8 mouse cellular contexts compared by ENCODE assay signal in genomic region chr12:112644855-112645506, GRCm38 (mm10). TPM values are rescaled to one million over a fixed set of nuclear protein-coding genes. Genes with fewer than 3 reads are reported as not detected.
DNase-seq lines count a peak whose midpoint lies in the region; ATAC-seq and TF ChIP-seq lines count a peak whose summit lies in the region.

No protein-coding gene starts in this region.

- H3K4me1 ChIP-seq in thymus, adult 2 months (replicated peaks; ENCODE audit: control insufficient read depth, insufficient read depth, low read length) = peaks cover 30% of the 10 kb centered on the region
- peaks cover 4% of the 10 kb centered on the region for H3K4me1 ChIP-seq in hindbrain, embryonic 11.5 days (replicated peaks; ENCODE audit: control insufficient read depth, insufficient read depth, low read length)
- peaks cover 16% of the 10 kb centered on the region for H3K4me1 ChIP-seq in liver, embryonic 11.5 days (replicated peaks; ENCODE audit: control insufficient read depth, insufficient read depth, low read length)
- H3K4me1 ChIP-seq in neural tube, embryonic 15.5 days = peaks cover 24% of the 10 kb centered on the region

- DNase-seq in embryo, embryonic 10 days (ENCODE audit: low spot score) = peak; percentile 41
- DNase-seq in embryo, embryonic 9.5 days (ENCODE audit: extremely low spot score) = no peak
- DNase-seq in thymus, adult 2 months = peak; percentile 47
- DNase-seq in thymus, postnatal 25 days = no peak
- DNase-seq in hindbrain, embryonic 11.5 days (ENCODE audit: low spot score) = no peak
- DNase-seq in liver, embryonic 11.5 days (ENCODE audit: low spot score) = no peak
- DNase-seq in T-cell, adult 2 months (ENCODE audit: low spot score) = no peak

- no peaks in the 10 kb centered on the region for H3K27me3 ChIP-seq in thymus, adult 2 months (ENCODE audit: control insufficient read depth, insufficient read depth, low read length)
- no peaks in the 10 kb centered on the region for H3K27me3 ChIP-seq in hindbrain, embryonic 11.5 days (ENCODE audit: control insufficient read depth, insufficient read depth, low read length)
- no peaks in the 10 kb centered on the region for H3K27me3 ChIP-seq in liver, embryonic 11.5 days (replicated peaks; ENCODE audit: control insufficient read depth, insufficient read depth, low read length)
- H3K27me3 ChIP-seq in neural tube, embryonic 15.5 days (replicated peaks) = no peaks in the 10 kb centered on the region

- peak; percentile 12; the same call in 1 of the 2 replicates for TF ChIP-seq CTCF in thymus, adult 2 months (IDR thresholded peaks at IDR 0.05; ENCODE audit: borderline replicate concordance, control insufficient read depth, extremely low read depth, insufficient read depth, low read length, poor library complexity)

- WGBS in thymus, adult 2 months = under 1% methylated on average over 75 of the region's 75 CpGs
- WGBS in hindbrain, embryonic 11.5 days = under 1% methylated on average over 75 of the region's 75 CpGs
- WGBS in liver, embryonic 11.5 days = under 1% methylated on average over 75 of the region's 75 CpGs
- under 1% methylated on average over 75 of the region's 75 CpGs for WGBS in neural tube, embryonic 15.5 days

- peak overlapping the region; percentile 65 for H3K4me3 ChIP-seq in thymus, adult 2 months (ENCODE audit: control insufficient read depth, insufficient read depth, low read length)
- peak overlapping the region; percentile 71 for H3K4me3 ChIP-seq in hindbrain, embryonic 11.5 days (ENCODE audit: low read depth, low read length)
- H3K4me3 ChIP-seq in liver, embryonic 11.5 days (ENCODE audit: low read depth, low read length) = peak overlapping the region; percentile 79
- H3K4me3 ChIP-seq in neural tube, embryonic 15.5 days (replicated peaks) = peak overlapping the region; percentile 73

- ATAC-seq in hindbrain, embryonic 11.5 days (ENCODE audit: low FRiP score) = peak; percentile 60
- ATAC-seq in liver, embryonic 11.5 days (replicated peaks; ENCODE audit: low FRiP score) = peak; percentile 12; the same call in 1 of the 2 replicates
- peak; percentile 63 for ATAC-seq in neural tube, embryonic 15.5 days (ENCODE audit: low FRiP score)

- H3K4me2 ChIP-seq in hindbrain, embryonic 11.5 days (replicated peaks; ENCODE audit: low read depth, low read length) = peak overlapping the region; percentile 84
- H3K4me2 ChIP-seq in liver, embryonic 11.5 days = peak overlapping the region; percentile 99
- peak overlapping the region; percentile 93 for H3K4me2 ChIP-seq in neural tube, embryonic 15.5 days

- H3K9ac ChIP-seq in hindbrain, embryonic 11.5 days (ENCODE audit: low read depth, low read length) = peak overlapping the region; percentile 78
- peak overlapping the region; percentile 84 for H3K9ac ChIP-seq in liver, embryonic 11.5 days (ENCODE audit: low read depth, low read length)
- H3K9ac ChIP-seq in neural tube, embryonic 15.5 days (replicated peaks) = peak overlapping the region; percentile 65

- peak; percentile 76; the same call in 1 of the 2 replicates for TF ChIP-seq POLR2A in thymus, adult 2 months (IDR thresholded peaks at IDR 0.05; ENCODE audit: control insufficient read depth, extremely low read depth, insufficient read depth, low read length, poor library complexity)

- H3K36me3 ChIP-seq in thymus, adult 2 months (ENCODE audit: control insufficient read depth, insufficient read depth, low read length) = peaks cover 3% of the 10 kb centered on the region; the same call in 1 of the 2 replicates
- H3K36me3 ChIP-seq in hindbrain, embryonic 11.5 days (ENCODE audit: control insufficient read depth, insufficient read depth, low read length) = 0 out of 2 replicates have a peak, but pooled peaks cover 9% of the 10 kb centered on the region
- H3K36me3 ChIP-seq in liver, embryonic 11.5 days (ENCODE audit: control insufficient read depth, insufficient read depth, low read length) = peaks cover 16% of the 10 kb centered on the region
- H3K36me3 ChIP-seq in neural tube, embryonic 15.5 days = peaks cover 17% of the 10 kb centered on the region

- no peak overlapping the region for H3K27ac ChIP-seq in thymus, adult 2 months (ENCODE audit: control insufficient read depth, insufficient read depth, low read length)
- H3K27ac ChIP-seq in hindbrain, embryonic 11.5 days (ENCODE audit: low read depth, low read length) = peak overlapping the region; percentile 77
- H3K27ac ChIP-seq in liver, embryonic 11.5 days (ENCODE audit: low read depth, low read length) = peak overlapping the region; percentile 67
- peak overlapping the region; percentile 88 for H3K27ac ChIP-seq in neural tube, embryonic 15.5 days (replicated peaks)

- no peaks in the 10 kb centered on the region for H3K9me3 ChIP-seq in hindbrain, embryonic 11.5 days (ENCODE audit: control insufficient read depth, low read length)
- no peaks in the 10 kb centered on the region for H3K9me3 ChIP-seq in liver, embryonic 11.5 days (ENCODE audit: control insufficient read depth, low read length)
- H3K9me3 ChIP-seq in neural tube, embryonic 15.5 days (replicated peaks) = no peaks in the 10 kb centered on the region

RNA-seq across cellular contexts. Expression of gene Siva1, which starts 0.5 kb away (rescaled TPM):
- polyA plus RNA-seq in thymus, adult 2 months (2012; rRNA removed) = 131 and 134 TPM in 2 replicates
- polyA plus RNA-seq in hindbrain, embryonic 11.5 days (2014; fragmentation: Nextera tagmentation; extraction: Ambion mirVana) = 178 and 182 TPM in 2 replicates
- polyA plus RNA-seq in liver, embryonic 11.5 days (2014; fragmentation: Nextera tagmentation; extraction: Ambion mirVana) = 216 and 222 TPM in 2 replicates
- polyA plus RNA-seq in neural tube, embryonic 15.5 days (2015; fragmentation: Nextera tagmentation; extraction: Ambion mirVana) = 48.0 and 96.7 TPM in 2 replicates

RNA-seq across cellular contexts. Expression of gene Adssl1, which starts 25.1 kb away (rescaled TPM):
- polyA plus RNA-seq in thymus, adult 2 months (2012; rRNA removed) = 10.9 and 14.2 TPM in 2 replicates
- 2.1 and 2.6 TPM in 2 replicates for polyA plus RNA-seq in hindbrain, embryonic 11.5 days (2014; fragmentation: Nextera tagmentation; extraction: Ambion mirVana)
- polyA plus RNA-seq in liver, embryonic 11.5 days (2014; fragmentation: Nextera tagmentation; extraction: Ambion mirVana) = 5.6 and 7.4 TPM in 2 replicates
- polyA plus RNA-seq in neural tube, embryonic 15.5 days (2015; fragmentation: Nextera tagmentation; extraction: Ambion mirVana) = 7.6 and 8.6 TPM in 2 replicates

RNA-seq across cellular contexts. Expression of gene Akt1, which starts 29.7 kb away (rescaled TPM):
- polyA plus RNA-seq in thymus, adult 2 months (2012; rRNA removed) = 220 and 229 TPM in 2 replicates
- 50.8 and 76.5 TPM in 2 replicates for polyA plus RNA-seq in hindbrain, embryonic 11.5 days (2014; fragmentation: Nextera tagmentation; extraction: Ambion mirVana)
- polyA plus RNA-seq in liver, embryonic 11.5 days (2014; fragmentation: Nextera tagmentation; extraction: Ambion mirVana) = 54.9 and 62.9 TPM in 2 replicates
- polyA plus RNA-seq in neural tube, embryonic 15.5 days (2015; fragmentation: Nextera tagmentation; extraction: Ambion mirVana) = 70.5 and 120 TPM in 2 replicates

RNA-seq across cellular contexts. Expression of gene Zbtb42, which starts 33.6 kb away (rescaled TPM):
- polyA plus RNA-seq in thymus, adult 2 months (2012; rRNA removed) = 15.9 and 17.8 TPM in 2 replicates
- polyA plus RNA-seq in hindbrain, embryonic 11.5 days (2014; fragmentation: Nextera tagmentation; extraction: Ambion mirVana) = 4.3 and 7.0 TPM in 2 replicates
- polyA plus RNA-seq in liver, embryonic 11.5 days (2014; fragmentation: Nextera tagmentation; extraction: Ambion mirVana) = 0.96 and 1.7 TPM in 2 replicates
- 1.8 and 2.4 TPM in 2 replicates for polyA plus RNA-seq in neural tube, embryonic 15.5 days (2015; fragmentation: Nextera tagmentation; extraction: Ambion mirVana)

RNA-seq across cellular contexts. Expression of gene Inf2, which starts 56.4 kb away (rescaled TPM):
- polyA plus RNA-seq in thymus, adult 2 months (2012; rRNA removed) = 26.3 and 26.8 TPM in 2 replicates
- 1.2 and 1.4 TPM in 2 replicates for polyA plus RNA-seq in hindbrain, embryonic 11.5 days (2014; fragmentation: Nextera tagmentation; extraction: Ambion mirVana)
- polyA plus RNA-seq in liver, embryonic 11.5 days (2014; fragmentation: Nextera tagmentation; extraction: Ambion mirVana) = 4.6 and 6.5 TPM in 2 replicates
- 1.7 and 2.5 TPM in 2 replicates for polyA plus RNA-seq in neural tube, embryonic 15.5 days (2015; fragmentation: Nextera tagmentation; extraction: Ambion mirVana)

Comparison
In these comparisons a context has a peak if more than half of its experiments do, and no peak if none do; other contexts are left out.
1. DNase-seq: peak in embryo, embryonic 10 days (single experiment) and thymus, adult 2 months (single experiment); none in embryo, embryonic 9.5 days (single experiment), thymus, postnatal 25 days (single experiment), hindbrain, embryonic 11.5 days (single experiment), liver, embryonic 11.5 days (single experiment) and T-cell, adult 2 months (single experiment).
2. ATAC-seq: peak in every context shown above with its lines; median percentile 63 in neural tube, embryonic 15.5 days; 60 in hindbrain, embryonic 11.5 days; 12 in liver, embryonic 11.5 days.
3. Peak in every context shown above with its lines, with median percentiles within 50 percentile points of each other: H3K4me3 ChIP-seq, H3K4me2 ChIP-seq and H3K9ac ChIP-seq.